Mouse (Mus musculus) intestine, embryonic 14.5 days (tissue): ENCODE results near the gene Plxnc1. TPM values are rescaled to one million over a fixed set of nuclear protein-coding genes. Genes with fewer than 3 reads are reported as not detected.

Experiments used
- ATAC-seq: fragments of 200-750 bp; cut with Nextera tagmentation; replicated peaks from 2 replicates; pipeline ENCODE4 v1.8.0; 2017; ENCODE audit warnings: low read depth, moderate number of reproducible peaks, moderate TSS enrichment, moderate library complexity; ENCODE audit not compliant: low FRiP score, low TSS enrichment
- DNase-seq: peaks from one replicate; pipeline ENCODE4 v3.0.0-alpha.2; 2018; ENCODE audit warnings: low spot score
- H3K27ac ChIP-seq: fragments of 300-500 bp; sonication (generic); 2 replicates; pipeline ENCODE4 v1.5.1; 2014; ENCODE audit warnings: low read depth, mild to moderate bottlenecking, control low read depth
- H3K27me3 ChIP-seq: fragments of 300-500 bp; sonication (generic); replicated peaks from 2 replicates; pipeline ENCODE4 v1.6.1; 2014; ENCODE audit warnings: low read length, control low read depth; ENCODE audit not compliant: control insufficient read depth, insufficient read depth
- H3K36me3 ChIP-seq: fragments of 300-500 bp; sonication (generic); 2 replicates; pipeline ENCODE4 v1.6.1; 2014; ENCODE audit warnings: low read length, control low read depth; ENCODE audit not compliant: control insufficient read depth, insufficient read depth
- H3K4me1 ChIP-seq: fragments of 300-500 bp; sonication (generic); replicated peaks from 2 replicates; pipeline ENCODE4 v1.6.1; 2014; ENCODE audit warnings: low read length, control low read depth, mixed read lengths; ENCODE audit not compliant: control insufficient read depth, insufficient read depth
- H3K4me2 ChIP-seq: fragments of 300-500 bp; sonication (generic); 2 replicates; pipeline ENCODE4 v1.6.1; 2014; ENCODE audit warnings: low read length
- H3K4me3 ChIP-seq: fragments of 300-500 bp; sonication (generic); 2 replicates; pipeline ENCODE4 v1.5.1; 2014; ENCODE audit warnings: low read depth, low read length, control low read depth, mixed read lengths
- H3K9ac ChIP-seq: fragments of 300-500 bp; sonication (generic); 2 replicates; pipeline ENCODE4 v1.6.1; 2014; ENCODE audit warnings: mild to moderate bottlenecking, low read length
- H3K9me3 ChIP-seq: fragments of 300-500 bp; sonication (generic); 2 replicates; pipeline ENCODE4 v1.6.1; 2016; ENCODE audit warnings: low read length, control low read depth; ENCODE audit not compliant: control insufficient read depth
- WGBS: fragments of 180-500 bp; shearing (Covaris S2); extraction: QIAGEN DNeasy Blood & Tissue Kit; methylation state at CpG from one replicate; pipeline ENCODE4 v1.1.7; 2014; 5-methylcytosine and 5-hydroxymethylcytosine counted together
- polyA plus RNA-seq: library from polyadenylated mRNA; unstranded; fragments of >200 nt; fragmentation: Nextera tagmentation; extraction: Ambion mirVana; gene quantifications from 2 replicates; pipeline ENCODE4 v1.2.1, GENCODE M21; 2014

The Plxnc1 gene
- polyA plus RNA-seq, 1 experiment from 2014 or later = 1.2 TPM

DNA sequence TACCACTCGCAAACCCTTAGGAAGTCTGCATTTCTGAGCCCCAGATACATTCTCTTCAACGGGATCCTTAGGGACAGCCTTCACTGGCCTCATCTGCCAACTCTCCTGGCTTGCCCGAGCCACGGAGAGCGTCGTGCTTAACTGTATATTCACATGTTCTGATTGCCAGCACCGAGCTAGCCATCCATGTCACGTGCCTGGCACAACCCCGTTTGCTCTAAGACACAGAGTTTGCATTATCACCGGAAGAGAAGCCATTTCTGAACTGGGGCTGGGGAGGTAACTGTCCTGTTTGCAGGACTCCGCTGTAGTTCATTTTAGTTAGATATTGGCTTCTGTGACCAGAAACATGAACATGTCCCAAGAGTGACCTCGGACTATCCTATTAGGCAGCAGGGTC lies 21.8 kb downstream of the Plxnc1 start:
- Histone ChIP-seq H3K9ac (no peak overlapping the region), H3K9me3 (no peaks in the 10 kb centered on the region), H3K27ac (no peak overlapping the region), H3K4me2 (no peak overlapping the region), H3K4me1 (0 out of 2 replicates have a peak, but pooled peaks cover 6% of the 10 kb centered on the region), H3K4me3 (no peak overlapping the region), H3K36me3 (no peaks in the 10 kb centered on the region), H3K27me3 (no peaks in the 10 kb centered on the region)
- 87% methylated on average over 12 of the region's 12 CpGs for WGBS
- no peak for ATAC-seq
- no peak for DNase-seq

DNA sequence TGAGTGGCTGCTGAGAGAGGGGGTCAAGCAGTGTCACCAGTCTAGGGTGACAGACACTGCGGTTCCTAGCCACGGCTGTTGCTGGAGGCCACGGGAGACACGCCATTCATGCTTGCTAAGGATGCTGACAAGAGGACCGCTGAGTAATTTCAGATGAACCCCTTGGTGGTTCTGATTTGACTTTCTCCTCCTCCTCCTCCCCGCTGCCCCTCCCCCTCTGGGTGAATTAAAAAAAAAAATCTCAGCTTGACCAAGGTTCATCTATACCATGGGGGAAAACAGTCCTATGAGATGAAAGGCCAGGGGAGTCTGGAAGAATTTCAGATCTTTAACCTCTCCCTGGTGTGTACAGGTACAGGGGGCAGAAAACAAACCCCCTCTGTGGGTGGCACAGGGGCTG lies 22.9 kb downstream of the Plxnc1 start:
- H3K9me3 ChIP-seq = no peaks in the 10 kb centered on the region
- no peak overlapping the region for H3K4me3 ChIP-seq
- no peak for ATAC-seq
- H3K27me3 ChIP-seq = no peaks in the 10 kb centered on the region
- H3K27ac ChIP-seq = no peak overlapping the region
- H3K9ac ChIP-seq = no peak overlapping the region
- WGBS = 78% methylated on average over 6 of the region's 6 CpGs
- no peaks in the 10 kb centered on the region for H3K36me3 ChIP-seq
- DNase-seq = no peak
- no peak overlapping the region for H3K4me2 ChIP-seq
- H3K4me1 ChIP-seq = 0 out of 2 replicates have a peak, but pooled peaks cover 6% of the 10 kb centered on the region

DNA sequence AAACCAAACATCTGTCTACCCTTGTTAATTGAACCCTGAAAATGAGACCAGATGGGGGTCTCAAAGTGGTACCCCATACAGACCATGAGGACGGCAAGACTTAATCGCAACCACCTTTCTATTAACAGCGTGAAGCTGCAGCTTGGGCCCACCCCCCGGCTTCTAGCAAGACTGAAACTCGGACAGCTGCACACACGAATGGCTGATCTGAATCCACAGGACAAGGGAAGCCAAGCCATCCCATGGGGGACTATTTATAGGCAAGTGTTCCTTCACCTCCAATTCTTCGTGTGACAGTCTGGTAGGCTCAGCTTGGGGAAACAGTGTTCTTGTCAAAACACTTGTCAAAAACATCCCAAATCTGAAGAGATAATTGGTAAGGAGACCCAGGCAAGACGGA lies 24.1 kb downstream of the Plxnc1 start:
- H3K27ac ChIP-seq = no peak overlapping the region
- no peaks in the 10 kb centered on the region for H3K36me3 ChIP-seq
- ATAC-seq = no peak
- no peak for DNase-seq
- H3K4me2 ChIP-seq = no peak overlapping the region
- 0 out of 2 replicates have a peak, but pooled peaks cover 6% of the 10 kb centered on the region for H3K4me1 ChIP-seq
- 86% methylated on average over 8 of the region's 8 CpGs for WGBS
- no peaks in the 10 kb centered on the region for H3K9me3 ChIP-seq
- H3K9ac ChIP-seq = no peak overlapping the region
- no peaks in the 10 kb centered on the region for H3K27me3 ChIP-seq
- no peak overlapping the region for H3K4me3 ChIP-seq

DNA sequence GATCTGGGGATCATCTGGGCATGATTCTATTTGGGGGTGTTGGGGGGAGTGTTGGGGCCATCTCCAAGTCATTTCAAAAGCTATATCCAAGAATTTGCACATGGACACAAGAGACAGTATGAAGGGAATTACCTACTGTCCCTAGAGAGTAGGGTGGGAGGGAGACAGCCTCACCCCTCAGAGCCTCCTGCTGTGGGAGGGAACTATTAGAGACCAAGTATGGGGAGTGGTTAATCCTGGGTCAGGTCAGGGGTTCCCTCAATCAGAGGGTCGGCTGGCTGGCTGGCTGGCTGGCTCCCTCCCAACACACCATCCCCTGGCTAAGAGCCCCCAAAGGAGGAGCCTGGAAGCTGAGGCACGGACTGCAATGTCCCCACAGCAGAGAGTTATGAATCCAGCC lies 24.7 kb downstream of the Plxnc1 start:
- H3K4me3 ChIP-seq = no peak overlapping the region

DNA sequence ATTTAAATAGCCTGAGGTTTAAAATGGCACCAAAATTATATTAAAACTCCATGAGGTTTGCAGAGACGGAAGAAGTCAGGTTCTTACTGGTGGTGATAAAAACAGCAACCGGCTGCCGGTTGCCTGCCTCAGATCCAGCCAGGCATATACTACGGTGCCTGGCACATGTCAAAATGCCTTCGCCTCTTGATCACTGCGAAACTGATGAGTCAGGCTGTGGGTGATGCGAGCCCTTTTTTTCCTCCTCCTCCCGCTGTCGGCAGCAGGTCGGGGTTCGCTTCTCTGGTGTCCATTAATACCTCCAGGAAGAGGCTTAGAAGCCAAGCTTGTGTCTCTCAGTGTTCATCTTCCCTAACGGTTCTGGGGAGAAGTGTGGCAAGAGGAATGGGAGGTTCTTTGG lies 25.1 kb downstream of the Plxnc1 start:
- DNase-seq = no peak
- H3K9ac ChIP-seq = no peak overlapping the region
- no peak for ATAC-seq
- no peak overlapping the region for H3K4me2 ChIP-seq
- 0 out of 2 replicates have a peak, but pooled peaks cover 6% of the 10 kb centered on the region for H3K4me1 ChIP-seq
- no peak overlapping the region for H3K4me3 ChIP-seq
- H3K9me3 ChIP-seq = no peaks in the 10 kb centered on the region
- H3K27ac ChIP-seq = no peak overlapping the region
- 48% methylated on average over 12 of the region's 12 CpGs for WGBS
- no peaks in the 10 kb centered on the region for H3K36me3 ChIP-seq
- no peaks in the 10 kb centered on the region for H3K27me3 ChIP-seq

More for the DNA sequence above, 24.7 kb downstream of the Plxnc1 start:
- Histone ChIP-seq H3K4me2 (no peak overlapping the region), H3K36me3 (no peaks in the 10 kb centered on the region), H3K4me1 (0 out of 2 replicates have a peak, but pooled peaks cover 6% of the 10 kb centered on the region), H3K9me3 (no peaks in the 10 kb centered on the region), H3K9ac (no peak overlapping the region), H3K27me3 (no peaks in the 10 kb centered on the region), H3K27ac (no peak overlapping the region)
- ATAC-seq (no peak), DNase-seq (no peak)
- WGBS = 61% methylated on average over 2 of the region's 2 CpGs

DNA sequence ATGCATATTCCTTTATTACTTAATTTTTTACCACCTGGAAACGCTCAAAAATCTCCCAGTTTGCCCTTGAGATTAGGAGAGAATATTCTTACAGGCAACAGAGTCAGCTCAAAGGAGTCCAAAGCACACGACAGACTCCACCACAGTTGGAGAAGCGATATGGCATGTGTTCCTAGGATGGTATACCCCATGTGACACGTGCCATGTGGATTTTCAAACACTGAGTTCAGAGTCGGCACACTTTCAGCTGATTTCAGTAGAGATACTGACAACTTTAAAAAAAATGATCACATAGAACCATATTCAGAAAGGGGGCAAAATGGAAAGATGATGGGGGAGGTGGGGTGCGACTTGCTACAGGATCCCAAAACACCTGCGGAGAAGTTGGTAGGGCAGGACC lies 26.0 kb downstream of the Plxnc1 start:
- DNase-seq (no peak), ATAC-seq (no peak)
- H3K9me3 ChIP-seq = no peaks in the 10 kb centered on the region
- no peak overlapping the region for H3K27ac ChIP-seq
- no peak overlapping the region for H3K4me2 ChIP-seq
- H3K4me3 ChIP-seq = no peak overlapping the region
- no peak overlapping the region for H3K9ac ChIP-seq
- 0 out of 2 replicates have a peak, but pooled peaks cover 6% of the 10 kb centered on the region for H3K4me1 ChIP-seq
- WGBS = 82% methylated on average over 7 of the region's 7 CpGs
- H3K36me3 ChIP-seq = no peaks in the 10 kb centered on the region
- no peaks in the 10 kb centered on the region for H3K27me3 ChIP-seq

DNA sequence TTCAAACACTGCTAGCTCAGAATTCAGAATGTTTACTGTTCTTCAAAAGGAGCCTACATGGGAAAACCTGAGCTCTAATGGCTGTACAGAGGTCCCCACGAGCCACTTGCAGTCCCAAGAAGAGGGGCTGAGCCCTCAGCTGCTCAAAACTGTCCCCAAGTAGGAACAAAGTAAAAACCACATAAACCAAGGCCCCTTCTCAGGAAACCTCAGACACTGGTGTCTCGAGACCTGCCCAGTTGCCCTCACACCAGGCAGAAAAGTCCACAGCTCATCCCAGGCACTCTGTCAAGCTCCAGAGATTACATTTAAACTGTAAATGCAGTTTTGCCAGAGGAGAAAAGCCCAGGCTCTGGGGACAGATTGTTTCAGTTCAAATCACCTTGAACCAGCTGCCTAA lies 26.6 kb downstream of the Plxnc1 start:
- 46% methylated on average over 2 of the region's 2 CpGs for WGBS
- Histone ChIP-seq H3K4me2 (no peak overlapping the region), H3K4me3 (no peak overlapping the region), H3K27ac (no peak overlapping the region), H3K9me3 (no peaks in the 10 kb centered on the region), H3K27me3 (no peaks in the 10 kb centered on the region), H3K4me1 (no peaks in the 10 kb centered on the region), H3K9ac (no peak overlapping the region), H3K36me3 (no peaks in the 10 kb centered on the region)
- ATAC-seq = no peak
- DNase-seq = no peak

DNA sequence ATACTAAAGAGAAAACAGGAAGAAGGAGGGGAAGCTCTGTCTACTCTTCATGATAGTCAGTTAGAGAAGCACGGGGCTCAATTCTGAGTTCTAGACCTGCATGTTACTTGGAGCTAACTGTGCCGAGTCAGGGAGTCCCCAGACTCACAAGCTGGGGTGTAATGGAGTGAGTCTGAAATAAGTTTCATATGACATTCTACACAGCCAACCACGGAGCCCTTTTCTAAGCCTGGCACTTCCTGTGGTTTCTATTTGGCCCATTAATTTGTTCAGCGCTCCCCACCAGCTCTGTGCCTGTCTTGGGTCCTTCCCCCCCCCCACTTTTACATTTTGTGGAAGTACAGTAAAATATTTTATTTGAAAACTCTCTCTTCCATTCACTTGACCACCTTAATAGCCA lies 27.3 kb downstream of the Plxnc1 start:
- Histone ChIP-seq H3K4me2 (no peak overlapping the region), H3K9ac (no peak overlapping the region), H3K27ac (no peak overlapping the region), H3K4me1 (no peaks in the 10 kb centered on the region), H3K36me3 (no peaks in the 10 kb centered on the region), H3K27me3 (no peaks in the 10 kb centered on the region), H3K9me3 (no peaks in the 10 kb centered on the region), H3K4me3 (no peak overlapping the region)
- ATAC-seq = no peak
- DNase-seq = no peak
- 85% methylated on average over 4 of the region's 4 CpGs for WGBS

DNA sequence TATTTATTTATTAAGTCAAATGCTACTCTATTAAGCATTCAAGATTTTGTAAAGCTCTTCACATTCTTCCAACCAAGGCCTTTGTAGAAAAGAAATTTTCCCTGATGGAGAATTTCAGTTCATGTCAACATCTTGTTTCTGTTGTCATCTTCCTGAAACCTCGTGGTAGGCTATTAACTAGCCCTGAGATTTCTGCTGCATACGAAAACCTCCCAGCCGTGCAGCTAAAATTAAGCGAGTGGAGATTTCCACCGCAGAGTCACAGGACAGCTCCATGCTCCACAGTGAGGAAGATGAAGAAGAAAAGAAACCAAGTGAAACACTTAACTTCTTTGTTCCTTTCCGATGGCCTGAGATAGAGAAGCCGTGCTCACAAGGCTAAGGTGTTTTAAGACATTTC lies 28.0 kb downstream of the Plxnc1 start:
- no peaks in the 10 kb centered on the region for H3K27me3 ChIP-seq
- no peaks in the 10 kb centered on the region for H3K4me1 ChIP-seq
- DNase-seq (no peak), ATAC-seq (no peak)
- H3K9ac ChIP-seq = no peak overlapping the region
- no peak overlapping the region for H3K27ac ChIP-seq
- no peak overlapping the region for H3K4me2 ChIP-seq
- H3K4me3 ChIP-seq = no peak overlapping the region
- H3K9me3 ChIP-seq = no peaks in the 10 kb centered on the region
- 90% methylated on average over 7 of the region's 7 CpGs for WGBS
- no peaks in the 10 kb centered on the region for H3K36me3 ChIP-seq
